Mouse (Mus musculus) hindbrain, embryonic 11.5 days (tissue): Measurements from ENCODE around the gene Erbb3. TPM values are rescaled to one million over a fixed set of nuclear protein-coding genes. Genes with fewer than 3 reads are reported as not detected.
"Not testable (repeated sequence)": the region's sequence is repeated elsewhere in the genome, so short reads cannot be mapped to it uniquely, and the experiment has no call there.

Source experiments
- ATAC-seq: fragments of 200-750 bp; cut with Nextera tagmentation; 2 replicates; pipeline ENCODE4 v1.8.0; 2017; ENCODE audit warnings: mild to moderate bottlenecking, moderate TSS enrichment, moderate library complexity; ENCODE audit not compliant: low FRiP score
- DNase-seq: peaks from one replicate; pipeline ENCODE4 v3.0.0-alpha.2; 2015; ENCODE audit warnings: low spot score
- H3K27ac ChIP-seq: fragments of 300-500 bp; sonication (generic); 2 replicates; pipeline ENCODE4 v1.5.1; 2014; ENCODE audit warnings: mild to moderate bottlenecking, low read depth, low read length
- H3K27me3 ChIP-seq: fragments of 300-500 bp; sonication (generic); 2 replicates; pipeline ENCODE4 v1.6.1; 2014; ENCODE audit warnings: mild to moderate bottlenecking, low read length, moderate library complexity, mixed read lengths; ENCODE audit not compliant: control insufficient read depth, insufficient read depth
- H3K36me3 ChIP-seq: fragments of 300-500 bp; sonication (generic); 2 replicates; pipeline ENCODE4 v1.6.1; 2014; ENCODE audit warnings: mild to moderate bottlenecking, low read length, moderate library complexity, mixed read lengths; ENCODE audit not compliant: control insufficient read depth, insufficient read depth
- H3K4me1 ChIP-seq: fragments of 300-500 bp; sonication (generic); replicated peaks from 2 replicates; pipeline ENCODE4 v1.6.1; 2014; ENCODE audit warnings: low read length, mixed read lengths; ENCODE audit not compliant: control insufficient read depth, insufficient read depth
- H3K4me2 ChIP-seq: fragments of 300-500 bp; sonication (generic); replicated peaks from 2 replicates; pipeline ENCODE4 v1.6.1; 2014; ENCODE audit warnings: mild to moderate bottlenecking, low read depth, low read length
- H3K4me3 ChIP-seq: fragments of 300-500 bp; sonication (generic); 2 replicates; pipeline ENCODE4 v1.5.1; 2014; ENCODE audit warnings: low read depth, low read length
- H3K9ac ChIP-seq: fragments of 300-500 bp; sonication (generic); 2 replicates; pipeline ENCODE4 v1.6.1; 2014; ENCODE audit warnings: low read depth, low read length
- H3K9me3 ChIP-seq: fragments of 300-500 bp; sonication (generic); 2 replicates; pipeline ENCODE4 v1.6.1; 2016; ENCODE audit warnings: low read length; ENCODE audit not compliant: control insufficient read depth
- WGBS: fragments of 180-500 bp; shearing (Covaris S2); extraction: QIAGEN DNeasy Blood & Tissue Kit; methylation state at CpG from one replicate; pipeline ENCODE4 v1.1.7; 2014; 5-methylcytosine and 5-hydroxymethylcytosine counted together
- polyA plus RNA-seq: library from polyadenylated mRNA; unstranded; fragments of >200 nt; fragmentation: Nextera tagmentation; extraction: Ambion mirVana; gene quantifications from 2 replicates; pipeline ENCODE4 v1.2.1, GENCODE M21; 2014

Erbb3 gene
- polyA plus RNA-seq: 4.6 and 7.0 TPM in 2 replicates

- DNase-seq (peak; percentile 64), ATAC-seq (peak; percentile 33; the same call in 1 of the 2 replicates)
- Histone ChIP-seq H3K36me3 (no peaks in the 10 kb centered on the region), H3K4me2 (peak within 1 kb of the TSS; percentile 94), H3K4me3 (peak within 1 kb of the TSS; percentile 66), H3K9me3 (no peaks in the 10 kb centered on the region), H3K4me1 (0 out of 2 replicates have a peak, but pooled peaks cover 4% of the 10 kb centered on the region), H3K9ac (peak within 1 kb of the TSS; percentile 50), H3K27ac (peak within 1 kb of the TSS; percentile 47), H3K27me3 (peaks cover 33% of the 10 kb centered on the region)
- WGBS: under 1% methylated on average over 41 of the region's 43 CpGs
Measured at GRCm38 (mm10) chr10:128589464-128590192, at the start of gene Erbb3. Gene Erbb3, minus strand, starts transcription at chr10:128589652.

GRCm38 (mm10) chr10:128637011-128637410, 47.6 kb upstream of the Erbb3 start:
- no peak overlapping the region for H3K27ac ChIP-seq
- no peaks in the 10 kb centered on the region for H3K27me3 ChIP-seq
- no peak overlapping the region for H3K4me3 ChIP-seq
- no peaks in the 10 kb centered on the region for H3K9me3 ChIP-seq
- H3K4me2 ChIP-seq: no peak overlapping the region; the same call in 1 of the 2 replicates
- WGBS: 13% methylated on average over 11 of the region's 11 CpGs
- ATAC-seq (0 out of 2 replicates have a peak, but pooled peaks have one; percentile 27), DNase-seq (peak; percentile 46)
- H3K4me1 ChIP-seq: no peaks in the 10 kb centered on the region
- H3K9ac ChIP-seq: peak overlapping the region; percentile 36; the same call in 1 of the 2 replicates
- peaks cover 10% of the 10 kb centered on the region; the same call in 1 of the 2 replicates for H3K36me3 ChIP-seq

DNA sequence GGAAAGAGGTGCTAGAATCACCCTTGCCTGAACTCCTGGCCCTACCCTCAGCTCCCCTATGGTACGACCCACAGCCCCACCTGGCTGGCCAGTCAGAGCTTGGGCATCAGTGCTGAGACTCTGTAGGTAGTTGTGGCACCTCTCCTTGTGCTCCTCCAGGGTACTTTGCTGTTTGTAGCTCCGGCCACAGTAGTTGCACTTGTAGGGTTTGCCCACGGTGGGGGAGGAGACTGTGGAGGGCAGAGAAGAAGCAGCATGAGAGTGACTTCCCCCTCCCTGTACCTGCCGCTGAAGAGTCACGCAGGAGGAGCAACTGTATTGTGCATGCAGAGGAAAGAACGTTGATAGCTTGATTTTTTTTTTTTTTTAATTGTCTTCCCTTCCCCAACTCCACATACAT, 47.1 kb upstream of the Erbb3 start:
- H3K4me3 ChIP-seq: no peak overlapping the region
- H3K27ac ChIP-seq: no peak overlapping the region

GRCm38 (mm10) chr10:128635697-128636096, 46.2 kb upstream of the Erbb3 start:
- DNase-seq (no peak), ATAC-seq (no peak)
- Histone ChIP-seq H3K9me3 (no peaks in the 10 kb centered on the region), H3K4me1 (no peaks in the 10 kb centered on the region), H3K27ac (no peak overlapping the region), H3K4me2 (no peak overlapping the region), H3K36me3 (peaks cover 8% of the 10 kb centered on the region; the same call in 1 of the 2 replicates), H3K9ac (no peak overlapping the region), H3K4me3 (no peak overlapping the region), H3K27me3 (no peaks in the 10 kb centered on the region)
- WGBS: 95% methylated on average over 13 of the region's 13 CpGs

More for the DNA sequence above, 47.1 kb upstream of the Erbb3 start:
- H3K9me3 ChIP-seq: no peaks in the 10 kb centered on the region
- H3K36me3 ChIP-seq: peaks cover 10% of the 10 kb centered on the region; the same call in 1 of the 2 replicates
- ATAC-seq: no peak
- 45% methylated on average over 6 of the region's 6 CpGs for WGBS
- DNase-seq: no peak
- H3K4me2 ChIP-seq: no peak overlapping the region
- no peaks in the 10 kb centered on the region for H3K4me1 ChIP-seq
- no peak overlapping the region for H3K9ac ChIP-seq
- no peaks in the 10 kb centered on the region for H3K27me3 ChIP-seq

GRCm38 (mm10) chr10:128631571-128631970, 42.1 kb upstream of the Erbb3 start:
- no peak overlapping the region for H3K4me2 ChIP-seq
- DNase-seq (no peak), ATAC-seq (no peak)
- no peaks in the 10 kb centered on the region for H3K4me1 ChIP-seq
- H3K36me3 ChIP-seq: peaks cover 8% of the 10 kb centered on the region; the same call in 1 of the 2 replicates
- WGBS: 27% methylated on average over 6 of the region's 6 CpGs
- no peak overlapping the region for H3K9ac ChIP-seq
- H3K9me3 ChIP-seq: no peaks in the 10 kb centered on the region
- H3K4me3 ChIP-seq: no peak overlapping the region
- H3K27ac ChIP-seq: no peak overlapping the region
- no peaks in the 10 kb centered on the region for H3K27me3 ChIP-seq

- not testable (repeated sequence) for H3K4me2 ChIP-seq, DNase-seq, H3K9me3 ChIP-seq, H3K36me3 ChIP-seq, ATAC-seq, H3K9ac ChIP-seq, H3K27me3 ChIP-seq, H3K4me1 ChIP-seq, H3K4me3 ChIP-seq, H3K27ac ChIP-seq
- WGBS: 84% methylated on average over 5 of the region's 5 CpGs
Measured at GRCm38 (mm10) chr10:128630306-128630705, 40.9 kb upstream of the Erbb3 start.

DNA sequence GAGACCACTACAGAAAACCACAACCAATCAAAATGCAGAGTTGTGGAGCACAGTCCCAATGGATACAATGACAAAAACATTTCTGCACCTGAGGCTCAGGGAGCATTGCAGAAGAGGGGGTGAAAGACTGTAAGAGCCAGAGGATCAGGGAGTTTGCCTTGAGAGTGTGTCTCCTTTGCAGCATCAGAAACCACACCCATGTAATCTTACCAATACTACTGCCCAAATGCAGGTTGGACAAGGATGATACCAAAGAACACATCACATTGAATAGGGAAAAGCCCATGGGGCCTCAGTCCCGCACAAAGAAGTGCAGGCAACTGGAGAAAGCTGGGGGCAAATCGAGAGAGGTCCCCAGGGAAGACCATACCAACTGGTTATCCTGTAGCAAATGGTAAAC, 40.3 kb upstream of the Erbb3 start:
- no peaks in the 10 kb centered on the region for H3K27me3 ChIP-seq
- 68% methylated on average over 2 of the region's 2 CpGs for WGBS
- ATAC-seq (no peak), DNase-seq (no peak)
- peaks cover 7% of the 10 kb centered on the region; the same call in 1 of the 2 replicates for H3K36me3 ChIP-seq
- H3K4me2 ChIP-seq: no peak overlapping the region
- H3K4me3 ChIP-seq: no peak overlapping the region
- H3K9ac ChIP-seq: no peak overlapping the region
- H3K9me3 ChIP-seq: no peaks in the 10 kb centered on the region
- H3K27ac ChIP-seq: no peak overlapping the region
- 0 out of 2 replicates have a peak, but pooled peaks cover 4% of the 10 kb centered on the region for H3K4me1 ChIP-seq

DNA sequence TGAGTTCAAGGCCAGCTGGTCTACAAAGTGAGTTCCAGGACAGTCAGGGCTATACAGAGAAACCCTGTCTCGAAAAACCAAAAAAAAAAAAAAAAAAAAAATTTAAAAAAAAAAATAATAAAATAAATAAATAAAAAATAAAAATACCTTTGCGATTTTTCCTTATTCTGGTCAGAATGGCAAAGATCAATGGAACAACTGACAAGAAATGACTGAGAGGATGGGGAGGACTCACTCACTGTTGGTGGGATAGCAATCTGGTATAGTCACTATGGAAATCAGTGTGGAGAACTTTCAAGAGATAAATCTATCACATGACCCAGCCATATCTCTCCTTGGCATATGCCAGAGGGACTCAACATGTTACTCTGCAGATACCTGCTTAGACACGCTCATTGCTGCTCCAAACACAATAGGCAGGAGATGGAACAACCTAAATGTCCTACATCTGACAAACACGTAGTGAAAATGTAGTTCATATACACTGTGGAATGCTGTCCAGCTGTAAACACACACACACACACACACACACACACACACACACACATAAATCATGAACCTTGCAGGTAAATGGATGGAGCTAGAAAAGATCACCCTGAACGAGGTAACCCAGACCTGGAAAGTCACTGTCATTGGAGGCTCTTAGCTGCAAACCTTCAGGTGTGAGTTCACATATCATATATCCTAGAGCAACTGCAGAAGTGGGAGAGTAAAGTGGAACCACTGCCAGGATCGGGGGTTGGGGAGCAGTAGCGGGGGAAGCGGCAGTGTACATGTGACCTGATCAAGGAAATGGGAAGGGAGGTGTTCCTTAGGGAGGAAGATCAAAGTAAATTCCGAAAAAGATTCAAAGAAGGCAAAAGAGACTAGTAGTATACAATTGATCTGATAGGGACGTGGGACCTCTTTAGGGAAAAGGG, 38.2 kb upstream of the Erbb3 start:
- H3K9ac ChIP-seq: no peak overlapping the region

More for the DNA sequence above, 38.2 kb upstream of the Erbb3 start:
- H3K4me3 ChIP-seq: no peak overlapping the region
- DNase-seq: no peak
- no peak for ATAC-seq
- H3K9me3 ChIP-seq: no peaks in the 10 kb centered on the region
- no peak overlapping the region for H3K4me2 ChIP-seq
- H3K27ac ChIP-seq: no peak overlapping the region
- no peaks in the 10 kb centered on the region for H3K27me3 ChIP-seq
- peaks cover 6% of the 10 kb centered on the region for H3K36me3 ChIP-seq
- WGBS: 88% methylated on average over 10 of the region's 10 CpGs
- H3K4me1 ChIP-seq: 0 out of 2 replicates have a peak, but pooled peaks cover 4% of the 10 kb centered on the region
